8 mouse cellular contexts compared by ENCODE assay signal in the genomic region with DNA sequence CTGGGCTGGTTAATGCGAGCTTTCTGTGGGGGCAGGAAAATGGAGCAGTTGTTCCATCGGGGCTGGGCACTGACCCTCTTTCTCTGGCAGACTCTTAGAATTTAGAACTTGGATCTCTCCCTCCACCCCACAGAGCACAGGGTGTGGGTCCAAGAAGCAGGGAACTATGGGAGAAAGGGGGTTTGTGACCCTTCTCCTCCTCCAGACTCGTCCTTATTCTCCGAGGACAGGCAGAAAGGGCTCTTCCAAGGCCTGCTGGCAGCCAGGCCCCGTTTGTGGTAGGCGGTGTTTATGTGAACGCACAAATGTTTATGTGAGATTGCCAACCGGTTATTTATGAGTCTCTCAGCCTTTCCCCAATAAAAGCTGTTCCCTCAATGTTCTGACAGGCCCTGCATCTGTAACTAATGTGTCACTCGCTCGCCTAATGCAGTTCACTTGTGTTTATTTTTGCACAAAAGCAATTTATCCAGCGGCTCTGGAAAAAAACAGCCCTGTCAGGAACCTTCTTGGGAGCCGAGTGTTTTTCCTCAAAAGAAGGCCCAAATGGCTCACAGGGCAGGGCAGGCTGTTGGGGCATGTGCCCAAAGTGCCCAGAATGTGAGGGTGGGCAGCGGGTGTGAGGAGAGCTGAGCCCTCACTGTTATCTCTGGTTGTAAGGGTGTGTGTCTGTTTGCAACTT. TPM values are rescaled to one million over a fixed set of nuclear protein-coding genes. Genes with fewer than 3 reads are reported as not detected.
DNase-seq lines count a peak whose midpoint lies in the region; ATAC-seq and TF ChIP-seq lines count a peak whose summit lies in the region.

No protein-coding gene starts in this region.

- 0 out of 2 replicates have a peak overlapping the region, but pooled peaks have one; percentile 27 for H3K4me2 ChIP-seq in lung, embryonic 14.5 days

- no peaks in the 10 kb centered on the region for H3K36me3 ChIP-seq in lung, embryonic 14.5 days (ENCODE audit: insufficient read depth)

- no peak for DNase-seq in frontal cortex, postnatal 25 days (ENCODE audit: low spot score in 2 of 2)
- DNase-seq in brain, adult 2 months (ENCODE audit: low read depth, low spot score): peak; percentile 75
- DNase-seq in frontal cortex, adult 2 months (ENCODE audit: extremely low spot score in 1 of 2, low spot score in 1 of 2): peak; percentile 47 to 52
- DNase-seq in kidney, postnatal 4 days: peak; percentile 57 to 69
- DNase-seq in lung, embryonic 14.5 days: peak; percentile 95
- DNase-seq in skeletal muscle tissue, adult 2 months (ENCODE audit: low read depth, low spot score): peak; percentile 62
- DNase-seq in spleen, postnatal 36 days (ENCODE audit: low spot score in 2 of 2): no peak

- peak overlapping the region; percentile 88 for H3K27ac ChIP-seq in lung, embryonic 14.5 days (ENCODE audit: low read depth)

- no peak overlapping the region for H3K9ac ChIP-seq in lung, embryonic 14.5 days

- H3K4me1 ChIP-seq in lung, embryonic 14.5 days (ENCODE audit: insufficient read depth): peaks cover 32% of the 10 kb centered on the region

- H3K4me3 ChIP-seq in lung, embryonic 14.5 days (ENCODE audit: low read depth, low read length): no peak overlapping the region

- 28% methylated on average over 13 of the region's 13 CpGs for WGBS in lung, embryonic 14.5 days

- ATAC-seq in frontal cortex, adult (ENCODE audit: low TSS enrichment): peak; percentile 50
- peak; percentile 92 for ATAC-seq in lung, embryonic 14.5 days (ENCODE audit: insufficient read depth)

- H3K9me3 ChIP-seq in lung, embryonic 14.5 days (ENCODE audit: low read depth, low read length): no peaks in the 10 kb centered on the region

- H3K27me3 ChIP-seq in lung, embryonic 14.5 days (ENCODE audit: insufficient read depth, low read length): no peaks in the 10 kb centered on the region

- no peak for TF ChIP-seq CTCF in lung, embryonic 14.5 days (IDR thresholded peaks at IDR 0.05; ENCODE audit: low read depth)

RNA-seq across cellular contexts. Expression of gene Haao, which starts 42.1 kb away (rescaled TPM):
- polyA plus RNA-seq in frontal cortex, adult 2 months (2012; rRNA removed): 0.11 and 0.16 TPM in 2 replicates
- 0.21 TPM in 1 of 2 replicates, not detected in the other for polyA plus RNA-seq in lung, embryonic 14.5 days (2014; fragmentation: Nextera tagmentation; extraction: Ambion mirVana)

Comparison
In these comparisons a context has a peak if more than half of its experiments do, and no peak if none do; other contexts are left out.
1. DNase-seq: peak in brain, adult 2 months (single experiment), frontal cortex, adult 2 months (2 of 2), kidney, postnatal 4 days (2 of 2), lung, embryonic 14.5 days (single experiment) and skeletal muscle tissue, adult 2 months (single experiment); none in frontal cortex, postnatal 25 days (0 of 2) and spleen, postnatal 36 days (0 of 2).